Mouse (Mus musculus) left cerebral cortex, postnatal 10 days (tissue): ENCODE data around the gene Zfp992. TPM values are rescaled to one million over a fixed set of nuclear protein-coding genes. Genes with fewer than 3 reads are reported as not detected.
"Not testable (repeated sequence)": the region's sequence is repeated elsewhere in the genome, so short reads cannot be mapped to it uniquely, and the experiment has no call there.

Source experiments
- DNase-seq, 2 experiments: peaks; one replicate each; pipeline ENCODE4 v3.0.0; 2021 to 2022; ENCODE audit warnings: low spot score in 2 of 2, mixed read lengths in 1 of 2; ENCODE audit errors: extremely low spot score in 1 of 2
- intact Hi-C: fragments of 180-260 bp; cut with DNase I; formaldehyde crosslinking; loops from one replicate; pipeline ENCODE4 v1.15.1; 2025
- total RNA-seq, 2 experiments: library from RNA; stranded (reverse); gene quantifications; 2 replicates each; pipeline ENCODE4 v1.2.3; 2021

The Zfp992 gene
- total RNA-seq, 2 experiments from 2014 or later = 5.9 to 8.1 TPM

DNA sequence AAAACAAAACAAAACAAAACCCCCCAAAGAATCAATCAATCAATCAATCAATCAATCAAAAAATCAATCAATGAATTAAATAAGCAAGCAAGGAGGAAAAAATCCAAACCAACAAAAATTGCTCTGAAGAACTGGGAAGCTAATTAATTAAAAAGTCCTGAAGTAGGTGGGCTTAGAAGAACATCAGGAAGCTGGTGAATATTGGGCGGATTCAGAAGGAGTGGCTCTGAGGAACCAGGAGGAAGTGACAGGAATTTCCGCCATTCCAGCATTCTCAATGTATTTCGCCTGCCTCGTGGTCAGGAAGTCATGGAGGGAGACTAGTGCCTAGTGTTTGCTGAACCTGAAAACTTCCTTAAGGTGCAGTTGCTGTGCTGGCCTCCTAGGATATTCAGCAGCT is 52.9 kb downstream of the Zfp992 start, which contains the start of gene Zfp981:
Gene Zfp981 (plus strand): TSS at position 301 of the 400 bp plus-strand sequence.
- DNase-seq, intact Hi-C loops: not testable (repeated sequence)

DNA sequence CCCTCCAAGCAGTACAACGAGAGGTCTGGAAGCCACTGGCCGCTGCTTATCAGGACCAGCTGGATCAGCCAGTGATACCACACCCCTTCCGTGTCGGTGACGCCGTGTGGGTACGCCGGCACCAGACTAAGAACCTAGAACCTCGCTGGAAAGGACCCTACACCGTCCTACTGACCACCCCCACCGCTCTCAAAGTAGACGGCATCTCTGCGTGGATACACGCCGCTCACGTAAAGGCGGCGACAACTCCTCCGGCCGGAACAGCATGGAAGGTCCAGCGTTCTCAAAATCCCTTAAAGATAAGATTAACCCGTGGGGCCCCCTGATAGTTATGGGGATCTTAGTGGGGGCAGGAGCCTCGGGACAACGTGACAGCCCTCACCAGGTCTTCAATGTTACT is 60.2 kb downstream of the Zfp992 start:
- DNase-seq, intact Hi-C loops: not testable (repeated sequence)

DNA sequence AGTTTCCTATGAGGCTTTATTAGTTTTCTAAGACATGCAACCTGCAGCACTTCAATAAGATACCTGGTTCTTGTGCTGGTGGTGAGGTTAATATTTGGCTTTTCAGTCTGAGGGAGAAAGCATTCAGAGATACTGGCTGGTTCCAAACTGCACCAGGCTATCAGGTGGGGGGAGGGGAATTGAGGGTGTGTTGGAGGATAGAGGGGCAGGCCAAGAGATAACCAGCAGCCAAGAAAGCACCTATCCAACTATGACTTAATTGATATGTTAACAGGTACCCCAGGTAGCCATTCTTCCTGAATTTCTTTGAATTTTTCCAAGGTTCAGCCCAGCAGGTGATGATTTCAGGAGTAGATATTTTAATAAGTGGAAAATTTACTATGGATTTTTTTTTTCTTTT is 63.0 kb downstream of the Zfp992 start:
- intact Hi-C loops, DNase-seq: not testable (repeated sequence)

DNA sequence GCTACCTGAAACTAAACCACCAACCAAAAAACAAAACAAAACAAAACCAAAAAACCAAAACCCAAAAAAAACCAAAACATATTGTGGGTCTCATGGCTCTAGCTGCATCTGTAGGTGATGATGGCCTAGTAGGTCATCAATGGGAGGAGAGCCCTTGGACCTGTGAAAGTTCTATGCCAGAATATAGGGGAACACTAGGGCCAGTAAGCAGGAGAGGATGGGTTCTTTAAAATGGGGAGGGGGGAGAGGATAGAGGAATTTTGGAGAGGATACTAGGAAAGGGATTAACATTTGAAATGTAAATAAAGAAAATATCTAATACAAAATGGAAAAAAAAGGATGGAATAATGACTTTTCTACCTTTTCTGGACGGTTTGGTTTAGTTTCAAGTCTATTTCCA is 67.7 kb downstream of the Zfp992 start:
- intact Hi-C loops = no loop called here
- DNase-seq = no peak

DNA sequence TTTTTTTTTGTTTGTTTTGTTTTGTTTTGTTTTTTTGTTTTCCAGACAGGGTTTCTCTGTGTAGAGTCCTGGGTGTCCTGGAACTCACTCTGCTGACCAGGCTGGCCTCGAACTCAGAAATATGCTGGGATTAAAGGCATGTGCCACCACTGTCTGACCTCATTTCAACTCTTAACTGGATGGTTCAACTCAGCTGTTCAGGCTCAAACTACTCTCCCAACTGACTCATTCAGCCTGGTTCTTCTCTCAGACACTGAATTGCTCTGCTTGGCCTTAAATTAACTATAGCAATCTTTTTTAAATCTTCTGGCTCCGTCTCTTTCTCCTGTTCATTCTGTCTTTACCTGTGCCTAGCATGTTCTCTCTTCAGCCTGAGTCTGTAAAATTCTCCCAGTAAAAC is 68.3 kb downstream of the Zfp992 start:
- intact Hi-C loops, DNase-seq: not testable (repeated sequence)

Other genes with a start within 250 kb of the Zfp992 start
- under 1 TPM; 0.45 to 0.95 TPM for gene Zfp981, start 53.0 kb downstream of the Zfp992 start, total RNA-seq
- gene Zfp993, start 161.9 kb downstream of the Zfp992 start, total RNA-seq = 1 to 10 TPM; 5.4 to 6.6 TPM